Mouse (Mus musculus): ENCODE results near the gene Tspan5. TPM values are rescaled to one million over a fixed set of nuclear protein-coding genes. Genes with fewer than 3 reads are reported as not detected.

Tspan5 gene
- total RNA-seq, 1 experiment from 2014 or later, result 34.0 TPM

- no peak for ATAC-seq (replicated peaks in 1 of 2; ENCODE audit: insufficient read depth in 1 of 2, low FRiP score in 2 of 2, low TSS enrichment in 1 of 2, low read depth in 1 of 2, poor library complexity in 2 of 2, severe bottlenecking in 2 of 2)
These were observed 18.1 kb downstream of the Tspan5 start for GRCm38 (mm10) chr3:138759968-138760684.

- no peak for ATAC-seq (replicated peaks in 1 of 2; ENCODE audit: insufficient read depth in 1 of 2, low FRiP score in 2 of 2, low TSS enrichment in 1 of 2, low read depth in 1 of 2, poor library complexity in 2 of 2, severe bottlenecking in 2 of 2)
These were observed 18.7 kb downstream of the Tspan5 start for GRCm38 (mm10) chr3:138760685-138761119.

- no peak for ATAC-seq (replicated peaks in 1 of 2; ENCODE audit: insufficient read depth in 1 of 2, low FRiP score in 2 of 2, low TSS enrichment in 1 of 2, low read depth in 1 of 2, poor library complexity in 2 of 2, severe bottlenecking in 2 of 2)
These were observed 19.5 kb downstream of the Tspan5 start for GRCm38 (mm10) chr3:138761531-138761930.

GRCm38 (mm10) chr3:138763941-138764340 is 21.9 kb downstream of the Tspan5 start:
- no peak for ATAC-seq (replicated peaks in 1 of 2; ENCODE audit: insufficient read depth in 1 of 2, low FRiP score in 2 of 2, low TSS enrichment in 1 of 2, low read depth in 1 of 2, poor library complexity in 2 of 2, severe bottlenecking in 2 of 2)

- ATAC-seq (replicated peaks in 1 of 2; ENCODE audit: insufficient read depth in 1 of 2, low FRiP score in 2 of 2, low TSS enrichment in 1 of 2, low read depth in 1 of 2, poor library complexity in 2 of 2, severe bottlenecking in 2 of 2), result no peak
These were observed 22.8 kb downstream of the Tspan5 start for GRCm38 (mm10) chr3:138764782-138765181.

GRCm38 (mm10) chr3:138767034-138767433 is 25.0 kb downstream of the Tspan5 start:
- no peak for ATAC-seq (replicated peaks in 1 of 2; ENCODE audit: insufficient read depth in 1 of 2, low FRiP score in 2 of 2, low TSS enrichment in 1 of 2, low read depth in 1 of 2, poor library complexity in 2 of 2, severe bottlenecking in 2 of 2)

- ATAC-seq (replicated peaks in 1 of 2; ENCODE audit: insufficient read depth in 1 of 2, low FRiP score in 2 of 2, low TSS enrichment in 1 of 2, low read depth in 1 of 2, poor library complexity in 2 of 2, severe bottlenecking in 2 of 2), result no peak
These were observed 26.6 kb downstream of the Tspan5 start for GRCm38 (mm10) chr3:138768541-138769093.

GRCm38 (mm10) chr3:138770650-138771331 is 28.8 kb downstream of the Tspan5 start:
- ATAC-seq (replicated peaks in 1 of 2; ENCODE audit: insufficient read depth in 1 of 2, low FRiP score in 2 of 2, low TSS enrichment in 1 of 2, low read depth in 1 of 2, poor library complexity in 2 of 2, severe bottlenecking in 2 of 2), result no peak

- ATAC-seq (replicated peaks in 1 of 2; ENCODE audit: insufficient read depth in 1 of 2, low FRiP score in 2 of 2, low TSS enrichment in 1 of 2, low read depth in 1 of 2, poor library complexity in 2 of 2, severe bottlenecking in 2 of 2), result no peak
These were observed 29.7 kb downstream of the Tspan5 start for GRCm38 (mm10) chr3:138771549-138772333.

- ATAC-seq (replicated peaks in 1 of 2; ENCODE audit: insufficient read depth in 1 of 2, low FRiP score in 2 of 2, low TSS enrichment in 1 of 2, low read depth in 1 of 2, poor library complexity in 2 of 2, severe bottlenecking in 2 of 2), result no peak
These were observed 32.0 kb downstream of the Tspan5 start for GRCm38 (mm10) chr3:138773871-138774606.

- ATAC-seq (replicated peaks in 1 of 2; ENCODE audit: insufficient read depth in 1 of 2, low FRiP score in 2 of 2, low TSS enrichment in 1 of 2, low read depth in 1 of 2, poor library complexity in 2 of 2, severe bottlenecking in 2 of 2), result no peak
These were observed 32.6 kb downstream of the Tspan5 start for GRCm38 (mm10) chr3:138774607-138774943.

- no peak for ATAC-seq (replicated peaks in 1 of 2; ENCODE audit: insufficient read depth in 1 of 2, low FRiP score in 2 of 2, low TSS enrichment in 1 of 2, low read depth in 1 of 2, poor library complexity in 2 of 2, severe bottlenecking in 2 of 2)
These were observed 34.1 kb downstream of the Tspan5 start for GRCm38 (mm10) chr3:138775926-138776715.

GRCm38 (mm10) chr3:138781492-138781891 is 39.5 kb downstream of the Tspan5 start:
- no peak for ATAC-seq (replicated peaks in 1 of 2; ENCODE audit: insufficient read depth in 1 of 2, low FRiP score in 2 of 2, low TSS enrichment in 1 of 2, low read depth in 1 of 2, poor library complexity in 2 of 2, severe bottlenecking in 2 of 2)

GRCm38 (mm10) chr3:138783859-138784640 is 42.1 kb downstream of the Tspan5 start:
- ATAC-seq (replicated peaks in 1 of 2; ENCODE audit: insufficient read depth in 1 of 2, low FRiP score in 2 of 2, low TSS enrichment in 1 of 2, low read depth in 1 of 2, poor library complexity in 2 of 2, severe bottlenecking in 2 of 2), result peak in 1 of 2 experiments; percentile 36; a peak in 1 of 4 replicates

- ATAC-seq (replicated peaks in 1 of 2; ENCODE audit: insufficient read depth in 1 of 2, low FRiP score in 2 of 2, low TSS enrichment in 1 of 2, low read depth in 1 of 2, poor library complexity in 2 of 2, severe bottlenecking in 2 of 2), result no peak
These were observed 42.6 kb downstream of the Tspan5 start for GRCm38 (mm10) chr3:138784641-138785025.
